Mouse (Mus musculus) ES-Bruce4 (cell line): ENCODE measurements at regions not wholly inside any gene's neighbourhood (a gene's known extent, or its start where the extent isn't known, plus 50 kb on each side); places are given as distances from the start of the nearest gene placed in this dataset.

Experiments used
- H3K27ac ChIP-seq: 2 replicates; pipeline ENCODE4 v1.5.1; 2012; ENCODE audit warnings: low read length, inconsistent platforms; ENCODE audit not compliant: insufficient read depth
- H3K27me3 ChIP-seq: 2 replicates; pipeline ENCODE4 v1.6.1; 2012; ENCODE audit warnings: mild to moderate bottlenecking, low read length, inconsistent platforms; ENCODE audit not compliant: control insufficient read depth, poor library complexity, insufficient read depth, severe bottlenecking
- H3K36me3 ChIP-seq: 2 replicates; pipeline ENCODE4 v1.6.1; 2012; ENCODE audit warnings: inconsistent platforms, mild to moderate bottlenecking, low read length, moderate library complexity; ENCODE audit not compliant: control insufficient read depth, poor library complexity, insufficient read depth, severe bottlenecking
- H3K4me1 ChIP-seq: one replicate; pipeline ENCODE4 v1.8.1; 2011; ENCODE audit warnings: low read length; ENCODE audit not compliant: control insufficient read depth, insufficient read depth
- H3K4me3 ChIP-seq: 2 replicates; pipeline ENCODE4 v1.5.1; 2011; ENCODE audit warnings: low read depth, mild to moderate bottlenecking, low read length
- H3K9ac ChIP-seq: 2 replicates; pipeline ENCODE4 v1.6.1; 2012; ENCODE audit warnings: low read depth, mild to moderate bottlenecking, inconsistent platforms; ENCODE audit not compliant: poor library complexity, severe bottlenecking
- H3K9me3 ChIP-seq: replicated peaks from 2 replicates; pipeline ENCODE4 v1.6.1; 2012; ENCODE audit warnings: mild to moderate bottlenecking, low read length, inconsistent platforms; ENCODE audit not compliant: control insufficient read depth, poor library complexity, insufficient read depth, severe bottlenecking
- CTCF ChIP-seq: IDR thresholded peaks from one replicate; pipeline ENCODE4 v1.8.1; 2011; ENCODE audit warnings: low read depth, low read length
- EP300 ChIP-seq: IDR thresholded peaks from 2 replicates; pipeline ENCODE4 v1.6.1; 2011; ENCODE audit warnings: low read depth, low read length; ENCODE audit not compliant: insufficient read depth
- POLR2A ChIP-seq: IDR thresholded peaks from one replicate; pipeline ENCODE4 v1.8.1; 2011; ENCODE audit warnings: low read length; ENCODE audit not compliant: insufficient read depth

GRCm38 (mm10) chr13:5760030-5760429, 101.3 kb upstream of the Klf6 start:
- H3K9ac ChIP-seq: no peak overlapping the region
- no peak overlapping the region for H3K27ac ChIP-seq
- no peak overlapping the region for H3K4me3 ChIP-seq
- no peaks in the 10 kb centered on the region for H3K4me1 ChIP-seq
- TF ChIP-seq POLR2A (no peak), EP300 (no peak), CTCF (no peak)
- no peaks in the 10 kb centered on the region for H3K36me3 ChIP-seq
- H3K27me3 ChIP-seq: no peaks in the 10 kb centered on the region
- no peaks in the 10 kb centered on the region for H3K9me3 ChIP-seq

GRCm38 (mm10) chr13:5766394-5766793, 94.9 kb upstream of the Klf6 start:
- Histone ChIP-seq H3K4me3 (no peak overlapping the region), H3K9me3 (no peaks in the 10 kb centered on the region; the same call in 1 of the 2 replicates), H3K4me1 (no peaks in the 10 kb centered on the region), H3K36me3 (no peaks in the 10 kb centered on the region), H3K9ac (no peak overlapping the region), H3K27ac (no peak overlapping the region), H3K27me3 (no peaks in the 10 kb centered on the region; the same call in 1 of the 2 replicates)
- TF ChIP-seq POLR2A (no peak), CTCF (no peak), EP300 (no peak)

GRCm38 (mm10) chr13:5767202-5767601, 94.1 kb upstream of the Klf6 start:
- no peak for TF ChIP-seq POLR2A
- TF ChIP-seq CTCF: no peak
- no peak for TF ChIP-seq EP300
- no peaks in the 10 kb centered on the region for H3K4me1 ChIP-seq
- no peaks in the 10 kb centered on the region; the same call in 1 of the 2 replicates for H3K27me3 ChIP-seq
- no peaks in the 10 kb centered on the region; the same call in 1 of the 2 replicates for H3K9me3 ChIP-seq
- H3K4me3 ChIP-seq: no peak overlapping the region
- H3K36me3 ChIP-seq: no peaks in the 10 kb centered on the region
- H3K9ac ChIP-seq: no peak overlapping the region
- no peak overlapping the region for H3K27ac ChIP-seq

- no peaks in the 10 kb centered on the region; the same call in 1 of the 2 replicates for H3K27me3 ChIP-seq
- H3K4me3 ChIP-seq: no peak overlapping the region
- no peak overlapping the region for H3K27ac ChIP-seq
- H3K36me3 ChIP-seq: no peaks in the 10 kb centered on the region
- no peak overlapping the region for H3K9ac ChIP-seq
- no peaks in the 10 kb centered on the region; the same call in 1 of the 2 replicates for H3K9me3 ChIP-seq
- TF ChIP-seq CTCF: no peak
- no peak for TF ChIP-seq EP300
- no peak for TF ChIP-seq POLR2A
- no peaks in the 10 kb centered on the region for H3K4me1 ChIP-seq
These were observed 92.6 kb upstream of the Klf6 start for GRCm38 (mm10) chr13:5768699-5769098.

- Histone ChIP-seq H3K27ac (no peak overlapping the region), H3K4me3 (no peak overlapping the region), H3K9ac (no peak overlapping the region), H3K27me3 (no peaks in the 10 kb centered on the region; the same call in 1 of the 2 replicates), H3K4me1 (no peaks in the 10 kb centered on the region), H3K36me3 (no peaks in the 10 kb centered on the region), H3K9me3 (no peaks in the 10 kb centered on the region; the same call in 1 of the 2 replicates)
- TF ChIP-seq EP300 (no peak), CTCF (no peak), POLR2A (no peak)
These were observed 91.7 kb upstream of the Klf6 start for GRCm38 (mm10) chr13:5769283-5770260.

- Histone ChIP-seq H3K9ac (no peak overlapping the region), H3K4me1 (no peaks in the 10 kb centered on the region), H3K36me3 (no peaks in the 10 kb centered on the region), H3K27ac (no peak overlapping the region), H3K27me3 (no peaks in the 10 kb centered on the region; the same call in 1 of the 2 replicates), H3K9me3 (no peaks in the 10 kb centered on the region; the same call in 1 of the 2 replicates), H3K4me3 (no peak overlapping the region)
- TF ChIP-seq EP300: no peak
- no peak for TF ChIP-seq CTCF
- TF ChIP-seq POLR2A: no peak
These were observed 87.5 kb upstream of the Klf6 start for GRCm38 (mm10) chr13:5773811-5774210.
